Mouse (Mus musculus): ENCODE data around the gene Gm28308.

Gene Gm28308

Small RNAs within 50 kb of the gene (microRNA-seq; reads per million reads assigned to microRNA genes)
- gene Mir196b = 55.5 to 61.4 reads per million in 2 experiments

Measured in adrenal gland (tissue).